Mouse (Mus musculus) kidney, adult 2 months (tissue): ENCODE results near the gene Mroh3.

ENCODE experiments used
- CTCF ChIP-seq: fragments of 200-500 bp; conservative IDR thresholded peaks from 2 replicates; pipeline ENCODE4 v1.5.1; 2011; ENCODE audit warnings: low read depth, mild to moderate bottlenecking, control low read depth, low read length, moderate library complexity, mixed read lengths; ENCODE audit not compliant: insufficient read depth, insufficient read length
- POLR2A ChIP-seq: fragments of 200-500 bp; IDR thresholded peaks from one replicate; pipeline ENCODE4 v1.6.1; 2011; ENCODE audit warnings: low read depth, low read length, control low read depth

DNA sequence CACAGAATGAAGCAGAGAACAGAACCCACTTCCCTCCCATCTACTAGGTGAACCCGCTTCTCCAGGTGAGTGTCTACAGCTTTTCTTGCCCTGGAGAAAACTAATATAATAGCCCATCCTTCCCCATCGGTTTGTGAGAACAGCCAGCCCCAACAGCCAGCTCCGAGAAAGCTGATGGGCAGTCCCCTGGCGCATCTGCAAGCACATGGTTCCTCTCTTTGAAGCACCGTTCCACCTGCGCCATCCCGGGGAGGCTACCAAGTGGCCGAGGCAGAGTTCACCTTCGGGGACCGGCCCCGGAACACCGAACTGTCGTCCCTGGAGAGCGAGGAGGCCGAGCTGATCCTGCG, 46.9 kb upstream of the Mroh3 start:
- no peak for TF ChIP-seq POLR2A
- TF ChIP-seq CTCF: no peak
